Mouse (Mus musculus) heart, postnatal 25 days (tissue): ENCODE data around the gene Ubqln1. TPM values are rescaled to one million over a fixed set of nuclear protein-coding genes. Genes with fewer than 3 reads are reported as not detected.

Experiments used
- DNase-seq: peaks from one replicate; pipeline ENCODE4 v3.0.0; 2022; ENCODE audit warnings: low spot score
- intact Hi-C: fragments of 180-260 bp; cut with DNase I; formaldehyde crosslinking; loops from one replicate; pipeline ENCODE4 v1.15.1; 2025
- total RNA-seq, 2 experiments: library from RNA; stranded (reverse); gene quantifications; 2 replicates each; pipeline ENCODE4 v1.2.3; 2021

Ubqln1 gene
- total RNA-seq = 10 to 100 TPM; 48.2 to 50.2 TPM

DNA sequence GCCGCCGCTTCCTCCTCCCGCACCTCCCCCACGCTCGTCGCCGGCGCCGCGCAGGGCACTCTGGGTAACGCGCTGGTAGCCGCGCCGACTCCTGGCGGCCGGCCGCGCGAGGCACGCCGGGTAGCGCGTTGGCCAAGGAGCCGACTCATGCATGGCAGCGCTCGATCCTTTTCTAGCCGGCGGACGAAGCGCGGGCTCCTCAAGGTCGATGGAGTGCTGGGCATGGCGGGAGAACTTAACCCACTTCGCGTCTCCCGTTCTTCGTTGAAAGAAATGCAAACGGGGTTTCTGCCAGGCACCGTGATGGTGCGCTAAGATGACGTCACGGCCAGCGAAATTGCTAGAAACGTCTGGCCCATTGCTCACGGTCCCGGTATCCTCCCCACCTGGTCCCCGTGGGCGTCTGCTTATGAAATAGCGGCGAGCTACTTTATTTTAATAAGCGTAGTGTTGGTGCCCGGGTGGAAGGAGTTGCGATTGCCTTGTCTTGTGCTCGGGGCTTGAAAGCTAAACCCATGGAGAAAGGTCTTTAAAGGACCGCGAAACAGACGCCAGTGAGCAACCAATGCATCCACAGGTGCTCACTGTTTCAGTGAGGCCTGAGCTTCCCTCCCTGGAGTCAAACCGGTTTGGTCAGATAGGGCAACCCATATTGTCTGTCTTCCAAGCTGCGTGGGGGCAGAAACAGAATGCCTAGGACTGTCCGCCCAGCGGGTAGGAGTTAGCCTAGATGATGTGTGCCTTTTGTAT is at the start of gene Ubqln1:
Gene Ubqln1 (minus strand): TSS at position 62 of the 750 bp plus-strand sequence.
- intact Hi-C loops = loop anchor here (5.0 kb wide), 2 partner anchors 58 to 88 kb away; partner anchors contain the start of genes Hnrnpa0 and Idnk
- peak; percentile 74 for DNase-seq

DNA sequence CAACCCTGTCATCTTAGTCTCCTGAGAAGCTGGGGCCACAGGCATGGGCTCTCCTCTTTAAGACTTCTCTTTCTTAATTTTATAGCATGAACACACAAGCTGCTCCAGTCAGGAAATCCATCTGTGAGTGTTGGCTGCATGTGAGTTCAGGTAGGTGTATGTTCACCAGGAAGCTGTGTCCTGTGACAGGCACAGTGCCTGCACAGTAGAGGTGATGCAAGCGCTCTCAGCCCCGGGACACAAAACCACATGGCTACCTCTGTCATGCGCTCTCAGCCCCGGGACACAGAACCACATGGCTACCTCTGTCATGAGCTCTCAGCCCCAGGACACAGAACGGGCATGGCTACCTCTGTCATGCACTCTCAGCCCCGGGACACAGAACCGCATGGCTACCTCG is 48.1 kb upstream of the Ubqln1 start:
- no peak for DNase-seq
- intact Hi-C loops = no loop called here

DNA sequence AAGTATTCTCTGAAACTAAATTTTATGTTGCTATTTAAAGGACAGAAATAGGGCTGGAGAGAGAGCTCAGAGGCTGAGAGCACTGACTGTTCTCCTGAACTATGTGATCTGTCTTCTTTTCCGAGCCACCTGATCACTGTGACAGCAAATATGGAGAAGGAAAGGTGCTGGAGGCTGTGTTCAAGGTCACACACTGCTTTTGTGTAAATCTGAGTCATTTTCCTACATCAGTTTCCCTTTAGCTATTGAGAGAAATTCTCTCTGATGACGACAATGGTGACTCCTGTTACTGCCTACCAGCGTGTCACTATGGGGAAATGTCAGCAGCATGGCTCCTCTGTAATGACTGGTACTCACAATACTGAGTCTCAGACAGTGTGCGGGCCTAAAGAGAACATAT is 46.2 kb upstream of the Ubqln1 start:
- intact Hi-C loops = no loop called here
- no peak for DNase-seq

GRCm38 (mm10) chr13:58253268-58253667 is 37.8 kb upstream of the Ubqln1 start:
- intact Hi-C loops = no loop called here
- DNase-seq = no peak

GRCm38 (mm10) chr13:58248957-58249356 is 33.5 kb upstream of the Ubqln1 start:
- DNase-seq = no peak
- intact Hi-C loops = no loop called here

GRCm38 (mm10) chr13:58236536-58236935 is 21.1 kb upstream of the Ubqln1 start:
- intact Hi-C loops = no loop called here
- DNase-seq = no peak

DNA sequence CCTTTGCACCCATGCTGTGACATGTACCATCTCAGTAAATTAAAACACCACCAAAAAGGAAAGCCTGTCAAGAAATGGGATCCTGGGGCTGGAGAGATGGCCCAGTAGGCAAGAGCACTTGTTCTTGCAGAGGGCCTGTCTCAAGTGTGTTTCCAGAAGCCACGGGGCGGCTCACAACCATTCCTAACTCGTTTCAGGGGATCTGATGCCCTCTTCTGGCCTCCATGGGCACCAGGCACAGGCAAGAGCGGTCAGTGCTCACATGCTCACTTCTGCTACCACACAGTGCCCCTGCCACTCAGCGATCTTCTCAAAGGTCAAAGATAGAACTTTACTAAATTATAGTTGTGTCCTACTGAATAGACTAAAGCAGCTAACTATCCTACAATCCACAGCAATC is 17.2 kb upstream of the Ubqln1 start:
- intact Hi-C loops = loop anchor here (2.0 to 5.0 kb wide), 3 partner anchors 44 to 220 kb away; no protein-coding TSS in a partner anchor
- peak; percentile 5 for DNase-seq

DNA sequence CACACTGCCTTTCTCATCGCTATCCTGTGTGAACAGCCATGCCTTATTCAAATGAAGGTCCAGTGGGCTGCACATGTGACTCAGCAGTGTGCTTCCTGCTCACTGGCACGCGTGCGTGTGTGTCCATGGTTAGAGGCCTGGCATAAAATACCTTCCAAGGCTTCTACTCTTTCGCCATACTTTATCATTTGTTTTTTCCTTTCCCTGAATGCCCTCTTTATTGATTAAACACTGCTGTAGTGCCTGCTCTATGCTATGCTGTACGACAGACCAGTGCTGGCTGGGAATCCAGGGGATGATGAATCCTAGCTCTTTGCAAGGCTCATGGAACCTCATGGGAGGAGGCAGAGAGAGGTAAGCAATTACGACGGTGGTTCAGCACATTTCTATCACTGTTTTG is 16.6 kb upstream of the Ubqln1 start:
- intact Hi-C loops = loop anchor here (2.0 to 5.0 kb wide), 3 partner anchors 43 to 220 kb away; no protein-coding TSS in a partner anchor
- no peak for DNase-seq

GRCm38 (mm10) chr13:58228624-58229023 is 13.2 kb upstream of the Ubqln1 start:
- intact Hi-C loops = no loop called here
- DNase-seq = no peak

DNA sequence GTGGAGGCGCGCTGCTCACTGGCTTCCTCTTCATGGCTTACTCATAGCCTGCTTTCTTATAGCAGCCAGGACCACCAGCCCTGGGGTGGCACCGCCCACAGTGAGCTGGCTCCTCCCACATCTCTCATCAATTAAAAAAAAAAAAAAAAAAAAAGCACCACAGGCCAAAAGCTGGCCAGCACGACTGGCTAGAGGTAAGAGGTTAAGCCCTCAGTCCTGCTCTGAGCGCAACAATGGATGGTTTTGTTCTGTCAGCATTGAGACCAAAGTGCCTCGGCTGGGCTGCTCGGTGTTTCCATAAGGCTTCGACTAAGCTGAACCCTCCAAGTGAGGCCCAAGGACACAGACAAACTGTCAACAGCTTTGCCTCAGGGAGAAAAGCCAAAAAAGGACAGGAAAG is 10.2 kb upstream of the Ubqln1 start:
- DNase-seq = no peak
- intact Hi-C loops = no loop called here

DNA sequence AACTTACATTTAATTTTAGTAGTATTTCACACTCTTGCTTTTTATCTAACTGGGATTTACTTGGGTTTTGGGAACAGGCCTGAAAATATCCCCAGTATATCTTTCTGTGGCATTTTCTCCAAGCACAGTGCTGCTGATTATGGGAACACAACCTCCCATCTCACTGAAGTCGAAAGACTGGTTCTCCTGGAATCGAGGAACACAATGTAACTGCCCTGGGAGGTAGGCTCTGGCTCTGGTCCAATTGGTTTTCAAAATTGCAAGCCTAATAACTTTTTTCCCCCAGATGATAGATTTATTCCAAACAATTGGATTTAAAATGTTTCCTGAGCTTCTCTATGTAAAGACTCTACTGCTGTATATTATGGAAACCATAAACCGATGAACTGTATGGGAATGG is 4.8 kb upstream of the Ubqln1 start:
- intact Hi-C loops = no loop called here
- DNase-seq = no peak

- intact Hi-C loops = loop anchor here (5.0 kb wide), 2 partner anchors 60 to 90 kb away; partner anchors contain the start of genes Hnrnpa0 and Idnk
- DNase-seq = no peak
Measured at GRCm38 (mm10) chr13:58217536-58217935, 2.1 kb upstream of the Ubqln1 start.

DNA sequence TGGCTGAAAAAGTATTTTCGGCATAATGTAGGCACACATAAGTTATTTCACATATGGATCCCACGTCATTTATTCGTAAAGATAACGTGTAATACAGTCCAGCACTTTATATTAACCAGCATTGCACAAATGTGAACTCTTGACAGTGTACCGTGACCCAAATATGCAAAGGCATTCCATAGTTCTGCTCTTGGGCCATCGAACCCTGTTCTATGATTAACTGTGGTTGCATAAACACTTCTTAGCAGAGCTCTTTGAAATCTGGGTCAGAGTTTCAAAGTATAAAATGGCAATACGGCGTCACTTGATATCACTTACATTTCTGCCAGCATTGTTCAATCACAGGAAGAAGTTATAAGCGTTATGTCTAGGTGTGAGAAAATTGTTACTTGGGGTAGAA is 942 bp upstream of the Ubqln1 start:
- intact Hi-C loops = loop anchor here (5.0 kb wide), 2 partner anchors 59 to 89 kb away; partner anchors contain the start of genes Hnrnpa0 and Idnk
- no peak for DNase-seq

DNA sequence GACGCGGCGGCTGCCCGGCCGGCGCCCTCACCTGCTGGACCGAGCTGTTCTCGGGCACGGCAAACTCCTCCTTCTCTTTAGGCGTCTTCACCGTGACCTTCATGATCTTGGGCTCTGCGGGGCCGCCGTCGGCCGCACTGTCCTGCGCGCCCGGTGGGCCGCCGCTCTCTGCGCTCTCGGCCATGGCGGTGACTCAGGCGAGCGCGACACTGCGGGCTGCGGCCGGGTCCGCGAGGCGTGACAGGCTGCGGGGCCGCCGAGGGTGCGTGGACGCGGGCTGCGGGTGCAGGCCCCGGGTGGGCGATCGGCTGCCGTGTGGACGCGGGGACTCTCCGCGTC is 231 bp downstream of the Ubqln1 start:
- intact Hi-C loops = loop anchor here (5.0 kb wide), 2 partner anchors 58 to 88 kb away; partner anchors contain the start of genes Hnrnpa0 and Idnk
- DNase-seq = no peak

DNA sequence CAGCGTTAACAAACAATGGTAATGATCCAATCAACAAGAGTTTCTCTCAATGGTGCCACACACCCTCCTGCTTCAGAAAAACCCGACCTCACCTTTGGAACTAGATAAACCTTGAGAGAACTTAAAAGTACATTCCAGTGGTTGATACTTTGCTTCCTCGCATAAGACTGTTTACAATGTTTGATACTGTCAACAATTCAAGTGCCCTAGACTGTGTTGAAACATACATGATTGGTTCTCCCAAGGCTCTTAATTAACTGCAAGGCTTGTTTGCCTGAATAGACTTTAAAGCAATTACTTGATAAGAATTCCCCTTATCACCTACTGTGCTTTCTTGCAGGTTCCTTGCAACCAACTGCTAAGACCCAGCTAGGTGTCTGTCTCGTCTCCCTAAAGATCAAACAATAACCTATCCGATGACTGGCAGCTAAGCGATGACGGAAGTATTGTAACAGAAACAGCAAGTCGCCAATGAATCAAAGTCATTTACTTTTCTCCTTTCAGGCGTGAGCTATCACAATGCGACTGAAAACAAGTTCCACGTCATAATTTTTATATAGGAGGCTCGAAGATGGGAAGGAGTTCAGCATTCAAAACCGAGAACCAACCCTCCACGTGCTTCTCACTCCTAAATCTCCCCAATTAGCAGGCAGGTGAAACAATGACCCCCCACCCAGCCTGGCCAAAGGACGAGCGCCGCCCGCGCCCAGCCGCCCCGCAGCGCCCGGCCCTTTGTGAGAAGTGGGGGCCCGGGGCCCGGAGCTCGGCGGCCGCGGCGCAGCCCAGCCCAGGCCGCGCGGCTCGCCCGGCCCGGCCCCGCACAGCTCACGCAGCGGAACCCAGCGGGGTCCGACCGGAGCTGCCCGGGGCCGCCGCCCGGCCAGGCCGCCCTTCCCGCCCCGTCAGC is 854 bp downstream of the Ubqln1 start:
- intact Hi-C loops = loop anchor here (5.0 kb wide), 2 partner anchors 57 to 87 kb away; partner anchors contain the start of genes Hnrnpa0 and Idnk

GRCm38 (mm10) chr13:58213801-58214200 is 1.7 kb downstream of the Ubqln1 start:
- intact Hi-C loops = no loop called here

More for the DNA sequence above, 854 bp downstream of the Ubqln1 start:
- no peak for DNase-seq

GRCm38 (mm10) chr13:58212530-58212929 is 2.9 kb downstream of the Ubqln1 start:
- intact Hi-C loops = no loop called here

More at GRCm38 (mm10) chr13:58213801-58214200, 1.7 kb downstream of the Ubqln1 start:
- no peak for DNase-seq

DNA sequence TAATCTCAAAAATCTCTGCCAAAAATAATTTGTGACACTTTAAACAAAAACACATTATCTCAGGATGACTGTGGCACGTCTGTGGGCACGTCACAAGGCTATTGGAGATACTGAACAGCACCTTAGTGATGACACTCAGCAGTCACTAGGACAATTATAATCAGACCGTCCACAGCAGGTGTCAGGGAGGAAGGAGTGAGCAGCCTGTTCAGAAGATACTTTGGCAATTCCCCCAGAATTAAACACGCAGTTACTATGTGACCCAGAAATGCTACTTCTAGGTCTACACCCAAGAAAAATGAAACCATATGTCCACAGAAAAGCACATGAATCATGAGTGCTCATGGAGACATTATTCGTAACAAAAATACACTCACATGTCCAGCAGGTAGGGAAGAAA is 5.0 kb downstream of the Ubqln1 start:
- intact Hi-C loops = no loop called here
- DNase-seq = no peak

More at GRCm38 (mm10) chr13:58212530-58212929, 2.9 kb downstream of the Ubqln1 start:
- no peak for DNase-seq

DNA sequence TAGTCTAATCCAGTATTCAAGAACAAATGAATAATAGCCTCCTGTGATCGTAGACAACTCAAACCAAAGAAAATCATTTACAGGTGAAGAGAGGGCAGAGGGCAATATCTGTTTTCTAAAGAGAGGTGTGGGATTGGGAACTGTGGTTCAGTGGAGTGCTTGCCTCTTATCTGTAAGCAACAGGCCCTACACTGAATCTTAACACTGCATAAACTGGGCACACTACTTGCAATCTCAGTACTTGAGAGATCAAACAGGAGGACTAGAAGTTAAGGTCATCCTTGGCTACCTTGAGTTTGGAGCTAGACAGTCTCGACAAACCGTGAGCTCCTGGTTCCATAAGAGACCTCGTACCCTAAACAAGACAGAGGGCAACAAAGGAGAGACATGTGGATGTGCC is 9.4 kb downstream of the Ubqln1 start:
- DNase-seq = no peak

GRCm38 (mm10) chr13:58204986-58205385 is 10.5 kb downstream of the Ubqln1 start:
- DNase-seq = no peak
- intact Hi-C loops = loop anchor here (5.0 kb wide), 1 partner anchor 38 kb away; no protein-coding TSS in a partner anchor

More for the DNA sequence above, 9.4 kb downstream of the Ubqln1 start:
- intact Hi-C loops = no loop called here
